Mouse (Mus musculus): Measurements from ENCODE around the gene Plce1. TPM values are rescaled to one million over a fixed set of nuclear protein-coding genes. Genes with fewer than 3 reads are reported as not detected.
"Not testable (repeated sequence)": the region's sequence is repeated elsewhere in the genome, so short reads cannot be mapped to it uniquely, and the experiment has no call there.

The Plce1 gene
- polyA plus RNA-seq, 1 experiment from 2014 or later: not detected

GRCm38 (mm10) chr19:38527475-38527874, 46.6 kb downstream of the Plce1 start:
- Histone ChIP-seq H3K36me3 (ENCODE audit: inconsistent target) (no peaks in the 10 kb centered on the region), H3K27ac (no peak overlapping the region), H3K4me3 (ENCODE audit: inconsistent target) (no peak overlapping the region), H3K79me2 (ENCODE audit: inconsistent target) (no peaks in the 10 kb centered on the region)
- WGBS (ENCODE audit: missing documents): 77% methylated on average over 3 of the region's 3 CpGs

- Histone ChIP-seq H3K79me2 (ENCODE audit: inconsistent target) (no peaks in the 10 kb centered on the region), H3K27ac (no peak overlapping the region), H3K4me3 (ENCODE audit: inconsistent target) (no peak overlapping the region), H3K36me3 (ENCODE audit: inconsistent target) (no peaks in the 10 kb centered on the region)
- 93% methylated on average over 5 of the region's 5 CpGs for WGBS (ENCODE audit: missing documents)
These were observed 52.3 kb downstream of the Plce1 start for GRCm38 (mm10) chr19:38533230-38533629.

- 77% methylated on average over 3 of the region's 3 CpGs for WGBS (ENCODE audit: missing documents)
- Histone ChIP-seq H3K36me3 (ENCODE audit: inconsistent target) (no peaks in the 10 kb centered on the region), H3K4me3 (ENCODE audit: inconsistent target) (no peak overlapping the region), H3K27ac (no peak overlapping the region), H3K79me2 (ENCODE audit: inconsistent target) (no peaks in the 10 kb centered on the region)
These were observed 58.4 kb downstream of the Plce1 start for GRCm38 (mm10) chr19:38539338-38539737.

- no peaks in the 10 kb centered on the region for H3K79me2 ChIP-seq (ENCODE audit: inconsistent target)
- no peaks in the 10 kb centered on the region for H3K36me3 ChIP-seq (ENCODE audit: inconsistent target)
- H3K27ac ChIP-seq: no peak overlapping the region
- no peak overlapping the region for H3K4me3 ChIP-seq (ENCODE audit: inconsistent target)
- 94% methylated on average over 3 of the region's 3 CpGs for WGBS (ENCODE audit: missing documents)
These were observed 59.6 kb downstream of the Plce1 start for GRCm38 (mm10) chr19:38540549-38540948.

GRCm38 (mm10) chr19:38549487-38550058, 68.7 kb downstream of the Plce1 start:
- no peaks in the 10 kb centered on the region for H3K79me2 ChIP-seq (ENCODE audit: inconsistent target)
- 86% methylated on average over 8 of the region's 8 CpGs for WGBS (ENCODE audit: missing documents)
- no peak overlapping the region for H3K27ac ChIP-seq
- no peak overlapping the region for H3K4me3 ChIP-seq (ENCODE audit: inconsistent target)
- H3K36me3 ChIP-seq (ENCODE audit: inconsistent target): no peaks in the 10 kb centered on the region

- Histone ChIP-seq H3K27ac (no peak overlapping the region), H3K4me3 (ENCODE audit: inconsistent target) (no peak overlapping the region)
- 88% methylated on average over 2 of the region's 2 CpGs for WGBS (ENCODE audit: missing documents)
These were observed 72.6 kb downstream of the Plce1 start for GRCm38 (mm10) chr19:38553551-38553950.

GRCm38 (mm10) chr19:38555399-38555798, 74.5 kb downstream of the Plce1 start:
- WGBS (ENCODE audit: missing documents): 86% methylated on average over 3 of the region's 3 CpGs

More at GRCm38 (mm10) chr19:38553551-38553950, 72.6 kb downstream of the Plce1 start:
- Histone ChIP-seq H3K36me3 (ENCODE audit: inconsistent target) (no peaks in the 10 kb centered on the region), H3K79me2 (ENCODE audit: inconsistent target) (no peaks in the 10 kb centered on the region)

GRCm38 (mm10) chr19:38558816-38559215, 77.9 kb downstream of the Plce1 start:
- no peak overlapping the region for H3K4me3 ChIP-seq (ENCODE audit: inconsistent target)
- no peaks in the 10 kb centered on the region for H3K79me2 ChIP-seq (ENCODE audit: inconsistent target)
- no peak overlapping the region for H3K27ac ChIP-seq
- WGBS (ENCODE audit: missing documents): 50% methylated on average over 1 of the region's 1 CpGs
- no peaks in the 10 kb centered on the region for H3K36me3 ChIP-seq (ENCODE audit: inconsistent target)

More at GRCm38 (mm10) chr19:38555399-38555798, 74.5 kb downstream of the Plce1 start:
- Histone ChIP-seq H3K36me3 (ENCODE audit: inconsistent target) (no peaks in the 10 kb centered on the region), H3K4me3 (ENCODE audit: inconsistent target) (no peak overlapping the region), H3K27ac (no peak overlapping the region), H3K79me2 (ENCODE audit: inconsistent target) (no peaks in the 10 kb centered on the region)

GRCm38 (mm10) chr19:38561887-38562286, 81.0 kb downstream of the Plce1 start:
- not testable (repeated sequence) for H3K4me3 ChIP-seq (ENCODE audit: inconsistent target); H3K27ac ChIP-seq; H3K79me2 ChIP-seq (ENCODE audit: inconsistent target); H3K36me3 ChIP-seq (ENCODE audit: inconsistent target)
- WGBS (ENCODE audit: missing documents): 63% methylated on average over 1 of the region's 1 CpGs

GRCm38 (mm10) chr19:38566156-38566555, 85.2 kb downstream of the Plce1 start:
- H3K36me3 ChIP-seq (ENCODE audit: inconsistent target): no peaks in the 10 kb centered on the region
- no peaks in the 10 kb centered on the region for H3K79me2 ChIP-seq (ENCODE audit: inconsistent target)
- no peak overlapping the region for H3K27ac ChIP-seq
- no peak overlapping the region for H3K4me3 ChIP-seq (ENCODE audit: inconsistent target)

- no peaks in the 10 kb centered on the region for H3K79me2 ChIP-seq (ENCODE audit: inconsistent target)
- no peaks in the 10 kb centered on the region for H3K36me3 ChIP-seq (ENCODE audit: inconsistent target)
- H3K27ac ChIP-seq: no peak overlapping the region
- no peak overlapping the region for H3K4me3 ChIP-seq (ENCODE audit: inconsistent target)
- 46% methylated on average over 7 of the region's 7 CpGs for WGBS (ENCODE audit: missing documents)
These were observed 85.8 kb downstream of the Plce1 start for GRCm38 (mm10) chr19:38566752-38567151.

- H3K27ac ChIP-seq: no peak overlapping the region
- H3K4me3 ChIP-seq (ENCODE audit: inconsistent target): no peak overlapping the region
- WGBS (ENCODE audit: missing documents): 65% methylated on average over 5 of the region's 5 CpGs
- H3K79me2 ChIP-seq (ENCODE audit: inconsistent target): no peaks in the 10 kb centered on the region
- H3K36me3 ChIP-seq (ENCODE audit: inconsistent target): no peaks in the 10 kb centered on the region
These were observed 86.4 kb downstream of the Plce1 start for GRCm38 (mm10) chr19:38567331-38567730.

GRCm38 (mm10) chr19:38578554-38579146, 97.7 kb downstream of the Plce1 start:
- H3K27ac ChIP-seq: no peak overlapping the region
- WGBS (ENCODE audit: missing documents): 23% methylated on average over 8 of the region's 8 CpGs
- no peak overlapping the region for H3K4me3 ChIP-seq (ENCODE audit: inconsistent target)
- no peaks in the 10 kb centered on the region for H3K36me3 ChIP-seq (ENCODE audit: inconsistent target)
- no peaks in the 10 kb centered on the region for H3K79me2 ChIP-seq (ENCODE audit: inconsistent target)

GRCm38 (mm10) chr19:38582861-38583260, 102.0 kb downstream of the Plce1 start:
- Histone ChIP-seq H3K27ac (no peak overlapping the region), H3K4me3 (ENCODE audit: inconsistent target) (no peak overlapping the region), H3K79me2 (ENCODE audit: inconsistent target) (no peaks in the 10 kb centered on the region), H3K36me3 (ENCODE audit: inconsistent target) (no peaks in the 10 kb centered on the region)
- 86% methylated on average over 1 of the region's 1 CpGs for WGBS (ENCODE audit: missing documents)

- Histone ChIP-seq H3K4me3 (ENCODE audit: inconsistent target) (no peak overlapping the region), H3K36me3 (ENCODE audit: inconsistent target) (no peaks in the 10 kb centered on the region), H3K79me2 (ENCODE audit: inconsistent target) (no peaks in the 10 kb centered on the region), H3K27ac (no peak overlapping the region)
- 0% methylated on average over 5 of the region's 5 CpGs for WGBS (ENCODE audit: missing documents)
These were observed 106.7 kb downstream of the Plce1 start for GRCm38 (mm10) chr19:38587559-38587958.

- 86% methylated on average over 5 of the region's 5 CpGs for WGBS (ENCODE audit: missing documents)
- Histone ChIP-seq H3K27ac (no peak overlapping the region), H3K79me2 (ENCODE audit: inconsistent target) (no peaks in the 10 kb centered on the region), H3K4me3 (ENCODE audit: inconsistent target) (no peak overlapping the region), H3K36me3 (ENCODE audit: inconsistent target) (no peaks in the 10 kb centered on the region)
These were observed 108.6 kb downstream of the Plce1 start for GRCm38 (mm10) chr19:38589466-38589865.
